Mouse (Mus musculus) liver, embryonic 14.5 days (tissue): ENCODE results near the gene Scml4. TPM values are rescaled to one million over a fixed set of nuclear protein-coding genes. Genes with fewer than 3 reads are reported as not detected.
A peak's percentile ranks its signal among the peaks of the same experiment; 100 is the strongest.

Source experiments
- ATAC-seq: fragments of 200-750 bp; cut with Nextera tagmentation; 2 replicates; pipeline ENCODE4 v1.8.0; 2017; ENCODE audit warnings: moderate number of reproducible peaks, mild to moderate bottlenecking, moderate library complexity; ENCODE audit not compliant: insufficient read depth
- DNase-seq, 3 experiments: peaks; one replicate each; pipeline ENCODE4 v3.0.0-alpha.2; 2012 to 2013; ENCODE audit warnings: low read depth in 3 of 3, low spot score in 3 of 3
- H3K27ac ChIP-seq: fragments of 300-500 bp; sonication (generic); 2 replicates; pipeline ENCODE4 v1.5.1; 2014; ENCODE audit warnings: moderate library complexity, mild to moderate bottlenecking, control low read depth, inconsistent platforms
- H3K27me3 ChIP-seq: fragments of 300-500 bp; sonication (generic); 2 replicates; pipeline ENCODE4 v1.6.1; 2014; ENCODE audit warnings: mild to moderate bottlenecking, low read length, moderate library complexity; ENCODE audit not compliant: control insufficient read depth, insufficient read depth
- H3K36me3 ChIP-seq: fragments of 300-500 bp; sonication (generic); replicated peaks from 2 replicates; pipeline ENCODE4 v1.6.1; 2014; ENCODE audit warnings: low read depth; ENCODE audit not compliant: control insufficient read depth, insufficient read depth
- H3K4me1 ChIP-seq, 2 experiments: fragments of 200-500 bp in 1 of 2; fragments of 300-500 bp in 1 of 2; sonication (generic) in 1 of 2; replicated peaks; 2 replicates each; pipeline ENCODE4 v1.6.1; 2012 to 2014; ENCODE audit warnings: antibody characterized with exemption in 1 of 2, inconsistent platforms in 1 of 2, low read length in 1 of 2; ENCODE audit not compliant: control insufficient read depth in 2 of 2, insufficient read depth in 2 of 2
- H3K4me2 ChIP-seq: fragments of 300-500 bp; sonication (generic); 2 replicates; pipeline ENCODE4 v1.6.1; 2014; ENCODE audit warnings: low read depth, mild to moderate bottlenecking, control low read depth, moderate library complexity
- H3K4me3 ChIP-seq, 2 experiments: fragments of 200-500 bp in 1 of 2; fragments of 300-500 bp in 1 of 2; sonication (generic) in 1 of 2; 2 replicates each; pipeline ENCODE4 v1.5.1; 2012 to 2014; ENCODE audit warnings: low read depth in 2 of 2, low read length in 2 of 2, mild to moderate bottlenecking in 2 of 2, control low read depth in 1 of 2, inconsistent platforms in 1 of 2, moderate library complexity in 1 of 2; ENCODE audit not compliant: insufficient read depth in 1 of 2
- H3K9ac ChIP-seq: fragments of 300-500 bp; sonication (generic); replicated peaks from 2 replicates; pipeline ENCODE4 v1.6.1; 2014; ENCODE audit warnings: mild to moderate bottlenecking, control low read depth, moderate library complexity
- H3K9me3 ChIP-seq: fragments of 300-500 bp; sonication (generic); 2 replicates; pipeline ENCODE4 v1.6.1; 2016; ENCODE audit warnings: low read length, mixed read lengths; ENCODE audit not compliant: control insufficient read depth
- CTCF ChIP-seq: IDR thresholded peaks from 2 replicates; pipeline ENCODE4 v1.5.1; 2016; ENCODE audit warnings: antibody characterized with exemption, low read depth, control low read depth
- EP300 ChIP-seq: IDR thresholded peaks from 2 replicates; pipeline ENCODE4 v1.6.1; 2016; ENCODE audit warnings: antibody characterized with exemption, low read depth
- WGBS: fragments of 180-500 bp; shearing (Covaris S2); extraction: QIAGEN DNeasy Blood & Tissue Kit; methylation state at CpG from one replicate; pipeline ENCODE4 v1.1.7; 2014; ENCODE audit not compliant: insufficient replicate concordance; 5-methylcytosine and 5-hydroxymethylcytosine counted together
- polyA plus RNA-seq, 2 experiments: library from polyadenylated mRNA; depleted of rRNA in 1 of 2; stranded (reverse) in 1 of 2; unstranded in 1 of 2; fragments of >200 nt; fragmentation: Nextera tagmentation in 1 of 2; extraction: Ambion mirVana in 1 of 2; gene quantifications; 2 replicates each; pipeline versions ENCODE4 v1.2.1 to v1.2.3; 2012 to 2014

The Scml4 gene
- polyA plus RNA-seq, 2 experiments, result 0.15 to 0.19 TPM

DNA sequence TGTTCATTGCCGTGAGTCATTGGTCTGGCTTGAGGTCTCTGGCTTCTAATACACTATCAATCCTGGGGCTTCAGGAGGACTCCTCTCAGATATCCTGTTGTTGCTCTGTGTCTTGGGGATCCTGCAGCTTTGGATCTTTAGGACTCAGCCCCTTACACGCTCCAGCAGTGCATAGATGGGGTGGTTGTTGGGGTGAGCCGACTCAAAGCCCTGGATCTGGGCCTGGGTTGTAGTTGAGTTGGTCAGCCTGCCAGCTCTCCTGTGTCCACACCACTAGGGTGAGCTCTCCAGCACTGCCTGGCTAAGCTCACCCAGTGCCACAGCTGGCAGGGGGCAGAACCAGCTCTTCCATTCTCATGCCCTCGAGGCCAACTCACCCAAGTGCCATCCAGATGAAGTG, 78.2 kb downstream of the Scml4 start:
- 67% methylated on average over 4 of the region's 4 CpGs for WGBS
- H3K9me3 ChIP-seq, result no peaks in the 10 kb centered on the region
- H3K4me1 ChIP-seq, result no peaks in the 10 kb centered on the region
- H3K36me3 ChIP-seq, result no peaks in the 10 kb centered on the region
- no peaks in the 10 kb centered on the region for H3K27me3 ChIP-seq
- H3K4me3 ChIP-seq, result no peak overlapping the region
- no peak for DNase-seq
- ATAC-seq, result no peak
- TF ChIP-seq EP300 (no peak), CTCF (no peak)
- H3K27ac ChIP-seq, result no peak overlapping the region
- H3K4me2 ChIP-seq, result no peak overlapping the region
- H3K9ac ChIP-seq, result no peak overlapping the region

- Histone ChIP-seq H3K4me2 (no peak overlapping the region), H3K36me3 (no peaks in the 10 kb centered on the region)
These were observed 79.5 kb downstream of the Scml4 start for GRCm38 (mm10) chr10:42939691-42940090.

DNA sequence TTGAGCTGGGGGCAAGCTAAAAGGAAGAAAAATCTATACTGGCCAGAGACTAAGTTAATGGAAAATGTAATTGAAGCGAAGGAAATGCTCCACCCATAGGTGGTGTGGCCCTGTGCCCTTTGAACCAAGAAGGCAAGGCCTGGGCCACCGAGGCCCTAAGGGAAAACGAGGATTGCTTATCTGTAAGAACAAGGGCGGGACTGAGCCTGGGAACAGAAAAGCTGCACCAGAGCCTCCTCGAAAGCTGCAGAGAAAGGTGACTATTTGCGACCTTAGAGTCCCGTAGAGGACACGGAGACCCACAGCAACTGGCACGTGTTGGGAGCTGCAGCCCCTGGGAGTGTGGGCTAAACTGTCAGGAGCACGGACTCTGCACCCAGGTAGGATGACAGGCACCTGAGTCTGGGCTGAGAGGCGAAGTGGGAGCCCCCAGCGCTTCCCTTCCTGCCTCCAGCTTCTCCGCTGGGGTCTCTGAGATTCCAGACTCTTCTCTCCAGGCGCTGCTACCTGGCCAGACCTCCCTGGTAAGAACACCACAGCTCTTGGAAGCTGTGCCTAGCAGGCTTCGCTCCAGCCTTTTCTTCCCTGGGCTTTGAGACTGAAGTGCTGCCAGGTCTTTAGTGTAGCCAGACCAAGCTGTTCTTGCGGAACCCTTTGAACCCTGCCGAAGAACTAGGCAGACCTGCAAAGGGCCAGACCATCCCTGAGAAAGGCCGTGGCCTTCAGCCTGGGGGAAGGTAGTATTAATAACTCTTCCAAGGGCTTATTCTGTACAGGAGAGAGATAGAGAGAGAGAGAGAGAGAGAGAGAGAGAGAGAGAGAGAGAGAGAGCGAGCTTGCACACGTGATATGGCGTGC, 80.3 kb downstream of the Scml4 start:
- no peak overlapping the region for H3K9ac ChIP-seq
- H3K9me3 ChIP-seq, result no peaks in the 10 kb centered on the region
- no peak for ATAC-seq
- H3K27me3 ChIP-seq, result no peaks in the 10 kb centered on the region
- no peak overlapping the region for H3K4me3 ChIP-seq
- no peaks in the 10 kb centered on the region for H3K36me3 ChIP-seq
- no peak for TF ChIP-seq CTCF
- no peak for TF ChIP-seq EP300
- no peak overlapping the region for H3K4me2 ChIP-seq
- H3K4me1 ChIP-seq, result no peaks in the 10 kb centered on the region
- WGBS, result 51% methylated on average over 21 of the region's 21 CpGs
- H3K27ac ChIP-seq, result no peak overlapping the region
- no peak for DNase-seq

More at GRCm38 (mm10) chr10:42939691-42940090, 79.5 kb downstream of the Scml4 start:
- H3K27ac ChIP-seq, result no peak overlapping the region
- no peaks in the 10 kb centered on the region for H3K4me1 ChIP-seq
- no peak overlapping the region for H3K9ac ChIP-seq
- no peaks in the 10 kb centered on the region for H3K9me3 ChIP-seq
- no peak overlapping the region for H3K4me3 ChIP-seq
- no peaks in the 10 kb centered on the region for H3K27me3 ChIP-seq
- ATAC-seq, result no peak
- TF ChIP-seq EP300 (no peak), CTCF (no peak)
- no peak for DNase-seq
- WGBS, result 70% methylated on average over 7 of the region's 7 CpGs

DNA sequence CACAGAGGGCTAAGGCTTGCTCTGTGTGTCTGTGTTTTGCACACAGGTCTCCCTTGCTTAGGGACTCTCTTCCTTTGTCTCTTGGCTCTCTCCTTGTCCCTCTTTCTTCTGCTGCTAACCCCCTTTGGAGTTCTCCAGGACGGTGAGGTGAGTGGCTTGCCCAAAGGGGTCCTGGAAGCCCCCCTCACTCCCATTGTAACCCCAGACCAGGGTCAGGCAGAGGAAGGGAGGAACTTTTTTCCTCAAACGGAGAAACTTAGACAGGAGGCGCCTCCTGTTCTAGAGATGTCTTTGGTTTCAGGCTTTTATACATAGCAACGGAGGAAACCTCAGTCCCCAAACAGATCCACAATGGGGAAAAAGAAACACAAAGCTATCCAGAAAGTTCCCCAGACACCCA, 81.1 kb downstream of the Scml4 start:
- H3K4me2 ChIP-seq, result no peak overlapping the region
- H3K27ac ChIP-seq, result no peak overlapping the region
- no peak for TF ChIP-seq EP300
- TF ChIP-seq CTCF, result no peak
- H3K4me1 ChIP-seq, result no peaks in the 10 kb centered on the region
- WGBS, result 79% methylated on average over 4 of the region's 4 CpGs
- H3K9me3 ChIP-seq, result no peaks in the 10 kb centered on the region
- H3K9ac ChIP-seq, result no peak overlapping the region
- DNase-seq, result no peak
- H3K27me3 ChIP-seq, result no peaks in the 10 kb centered on the region
- ATAC-seq, result no peak
- H3K4me3 ChIP-seq, result no peak overlapping the region
- no peaks in the 10 kb centered on the region for H3K36me3 ChIP-seq

DNA sequence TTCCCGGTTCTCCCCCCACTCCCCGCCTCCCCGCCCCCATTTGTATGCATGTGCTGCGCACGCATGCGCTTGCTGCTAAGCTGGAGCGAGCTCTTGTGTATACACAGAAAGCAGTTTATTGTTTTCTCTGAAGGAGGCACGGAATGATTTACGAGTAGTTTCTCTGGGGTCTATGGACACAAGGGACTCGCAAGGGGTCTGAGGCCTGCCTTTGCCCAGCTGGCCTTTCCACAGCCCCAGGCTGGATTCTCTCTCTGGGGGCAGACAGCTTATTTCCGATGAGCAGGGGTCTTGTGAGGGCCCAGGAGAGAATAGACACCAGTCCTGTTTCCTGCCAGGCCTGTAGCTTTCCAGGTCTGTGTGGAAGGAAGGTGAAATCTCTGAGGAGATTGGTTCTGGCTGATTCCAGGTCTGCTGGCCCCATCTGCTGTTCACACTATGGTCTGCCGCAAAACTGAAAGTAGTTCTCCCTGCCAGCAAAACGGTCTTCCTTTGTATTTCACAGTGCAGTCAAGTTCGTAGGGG, 81.6 kb downstream of the Scml4 start:
- Histone ChIP-seq H3K36me3 (no peaks in the 10 kb centered on the region), H3K27ac (no peak overlapping the region), H3K9ac (no peak overlapping the region), H3K27me3 (no peaks in the 10 kb centered on the region), H3K9me3 (no peaks in the 10 kb centered on the region), H3K4me2 (no peak overlapping the region), H3K4me3 (no peak overlapping the region), H3K4me1 (no peaks in the 10 kb centered on the region)
- no peak for DNase-seq
- TF ChIP-seq EP300 (no peak), CTCF (peak; percentile 22; the same call in 1 of the 2 replicates)
- WGBS, result 65% methylated on average over 14 of the region's 14 CpGs
- no peak for ATAC-seq
